8 mouse cellular contexts compared by ENCODE assay signal in the genomic region with DNA sequence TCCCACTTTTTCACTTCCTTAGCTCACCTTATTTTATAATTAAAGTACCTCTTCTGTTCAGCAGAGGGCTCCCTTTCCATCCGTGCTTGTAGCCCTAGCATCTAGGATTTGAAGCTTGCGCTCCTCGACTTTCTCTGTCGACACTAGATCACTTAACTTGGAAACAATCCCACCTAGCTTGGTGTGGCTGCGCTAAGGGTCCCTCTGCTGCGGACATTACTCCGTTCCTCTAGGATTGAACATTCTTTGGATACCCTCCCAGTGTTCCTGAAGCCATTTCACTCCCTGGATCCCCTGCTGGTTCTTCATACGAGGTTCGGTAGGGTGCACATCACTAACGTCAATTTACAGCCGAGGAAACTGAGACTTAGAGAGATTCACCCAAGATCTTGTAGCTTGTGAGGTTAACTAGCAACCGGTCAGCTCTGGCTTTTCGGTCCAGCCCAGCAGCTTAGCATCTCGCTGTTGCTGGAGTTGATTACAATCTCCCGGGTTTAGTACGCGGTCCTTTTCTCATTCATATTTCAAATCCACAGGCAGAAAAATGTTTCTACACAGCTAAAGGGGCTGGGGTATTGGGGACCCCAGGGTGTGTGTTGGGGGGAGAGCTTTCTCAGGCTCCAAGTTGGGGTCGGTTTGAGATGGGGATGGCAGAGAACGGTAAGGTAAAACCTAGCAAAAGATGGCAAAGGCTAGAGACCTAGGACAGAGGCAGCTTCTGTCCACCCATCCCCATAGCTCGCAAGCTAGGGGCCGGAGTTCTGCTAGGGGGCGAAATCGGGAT. TPM values are rescaled to one million over a fixed set of nuclear protein-coding genes. Genes with fewer than 3 reads are reported as not detected.
DNase-seq lines count a peak whose midpoint lies in the region; ATAC-seq and TF ChIP-seq lines count a peak whose summit lies in the region.

No protein-coding gene starts in this region.

- peak overlapping the region; percentile 77 for H3K4me2 ChIP-seq in forebrain, embryonic 14.5 days (ENCODE audit: low read length)
- peak overlapping the region; percentile 66 for H3K4me2 ChIP-seq in hindbrain, embryonic 16.5 days (ENCODE audit: low read length)
- H3K4me2 ChIP-seq in stomach, embryonic 15.5 days: peak overlapping the region; percentile 87

- DNase-seq in ES-E14 (ENCODE audit: low read depth, low spot score): peak; percentile 91
- DNase-seq in cerebellum, adult 11-12 months: peak; percentile 30
- peak; percentile 94 for DNase-seq in forebrain, embryonic 14.5 days (ENCODE audit: low spot score)
- peak; percentile 28 to 33 for DNase-seq in left cerebral cortex, adult 18-20 months (ENCODE audit: low spot score in 2 of 2)
- no peak for DNase-seq in spleen, adult 18-20 months

- in situ Hi-C loops in ES-E14 (cut with MboI; ENCODE audit: low sequenced_read_pairs in 2 of 2, unreplicated experiment in 2 of 2): loop anchor here in 1 of 2 experiments (5.0 kb wide), 1 partner anchor 87 kb away; no protein-coding TSS in a partner anchor

- H3K4me3 ChIP-seq in ES-E14 (ENCODE audit: insufficient read depth in 1 of 2, low read depth in 1 of 2, low read length in 2 of 2, poor library complexity in 1 of 2, severe bottlenecking in 1 of 2): peak overlapping the region; percentile 64 to 72
- H3K4me3 ChIP-seq in forebrain, embryonic 14.5 days (ENCODE audit: low read depth, low read length): peak overlapping the region; percentile 87
- peak overlapping the region; percentile 71 for H3K4me3 ChIP-seq in hindbrain, embryonic 16.5 days (ENCODE audit: low read length)
- H3K4me3 ChIP-seq in stomach, embryonic 15.5 days (replicated peaks): peak overlapping the region; percentile 52

- 0 out of 2 replicates have a peak, but pooled peaks cover 2% of the 10 kb centered on the region for H3K27me3 ChIP-seq in forebrain, embryonic 14.5 days (replicated peaks; ENCODE audit: control insufficient read depth, insufficient read depth, low read length)
- H3K27me3 ChIP-seq in hindbrain, embryonic 16.5 days (replicated peaks; ENCODE audit: control insufficient read depth, insufficient read depth, low read length): no peaks in the 10 kb centered on the region
- H3K27me3 ChIP-seq in stomach, embryonic 15.5 days (replicated peaks): peaks cover 39% of the 10 kb centered on the region

- H3K4me1 ChIP-seq in ES-E14 (ENCODE audit: control insufficient read depth in 2 of 2, insufficient read depth in 2 of 2, low read length in 2 of 2, poor library complexity in 1 of 2): peaks cover 0 to 10% of the 10 kb centered on the region in 2 experiments; a peak in 1 of 4 replicates
- H3K4me1 ChIP-seq in forebrain, embryonic 14.5 days (ENCODE audit: control insufficient read depth, insufficient read depth, low read length): peaks cover 8% of the 10 kb centered on the region
- H3K4me1 ChIP-seq in hindbrain, embryonic 16.5 days (ENCODE audit: control insufficient read depth, insufficient read depth, low read depth, low read length): peaks cover 13% of the 10 kb centered on the region
- H3K4me1 ChIP-seq in stomach, embryonic 15.5 days: peaks cover 18% of the 10 kb centered on the region

- H3K27ac ChIP-seq in ES-E14 (ENCODE audit: insufficient read depth, low read depth, low read length, poor library complexity, severe bottlenecking): no peak overlapping the region
- peak overlapping the region; percentile 48; the same call in 1 of the 2 replicates for H3K27ac ChIP-seq in forebrain, embryonic 14.5 days (ENCODE audit: low read depth, low read length)
- no peak overlapping the region for H3K27ac ChIP-seq in hindbrain, embryonic 16.5 days (ENCODE audit: low read depth, low read length)
- no peak overlapping the region for H3K27ac ChIP-seq in stomach, embryonic 15.5 days

- peak; percentile 13; the same call in 1 of the 2 replicates for ATAC-seq in forebrain, embryonic 14.5 days
- peak; percentile 24 for ATAC-seq in hindbrain, embryonic 16.5 days
- ATAC-seq in megakaryocyte-erythroid progenitor cell, adult 5-6 weeks (replicated peaks; ENCODE audit: low FRiP score, low TSS enrichment, poor library complexity, severe bottlenecking): peak; percentile 52; the same call in 1 of the 2 replicates
- ATAC-seq in stomach, embryonic 15.5 days (ENCODE audit: insufficient read depth, low FRiP score, low read depth): peak; percentile 40; the same call in 1 of the 2 replicates

- H3K9me3 ChIP-seq in ES-E14 (ENCODE audit: control insufficient read depth, insufficient read depth, low read depth, low read length): no peaks in the 10 kb centered on the region
- H3K9me3 ChIP-seq in forebrain, embryonic 14.5 days (replicated peaks; ENCODE audit: control insufficient read depth, low read length): no peaks in the 10 kb centered on the region
- no peaks in the 10 kb centered on the region for H3K9me3 ChIP-seq in hindbrain, embryonic 16.5 days (ENCODE audit: control insufficient read depth, low read length)
- H3K9me3 ChIP-seq in stomach, embryonic 15.5 days: no peaks in the 10 kb centered on the region

- H3K36me3 ChIP-seq in ES-E14 (ENCODE audit: control insufficient read depth, insufficient read depth, low read length, poor library complexity, severe bottlenecking): no peaks in the 10 kb centered on the region
- H3K36me3 ChIP-seq in forebrain, embryonic 14.5 days (ENCODE audit: control insufficient read depth, insufficient read depth, low read length): no peaks in the 10 kb centered on the region
- no peaks in the 10 kb centered on the region for H3K36me3 ChIP-seq in hindbrain, embryonic 16.5 days (ENCODE audit: control insufficient read depth, insufficient read depth, low read length)
- no peaks in the 10 kb centered on the region for H3K36me3 ChIP-seq in stomach, embryonic 15.5 days

- WGBS in forebrain, embryonic 14.5 days: under 1% methylated on average over 23 of the region's 23 CpGs
- under 1% methylated on average over 23 of the region's 23 CpGs for WGBS in hindbrain, embryonic 16.5 days
- under 1% methylated on average over 23 of the region's 23 CpGs for WGBS in stomach, embryonic 15.5 days

- no peak overlapping the region for H3K9ac ChIP-seq in ES-E14 (ENCODE audit: insufficient read depth, low read depth, low read length, poor library complexity, severe bottlenecking)
- peak overlapping the region; percentile 95 for H3K9ac ChIP-seq in forebrain, embryonic 14.5 days (ENCODE audit: low read length)
- H3K9ac ChIP-seq in hindbrain, embryonic 16.5 days (ENCODE audit: low read depth, low read length): peak overlapping the region; percentile 77
- no peak overlapping the region for H3K9ac ChIP-seq in stomach, embryonic 15.5 days

TF ChIP-seq in ES-E14, 5 proteins besides CTCF, POLR2A, EP300 and RAD21:
- no peak for TF ChIP-seq CHD2 (IDR thresholded peaks at IDR 0.05; ENCODE audit: low read depth, low read length)
- TF ChIP-seq ZC3H11A (IDR thresholded peaks at IDR 0.05; ENCODE audit: borderline replicate concordance, low read depth, low read length): peak; percentile 74; the same call in 1 of the 2 replicates

RNA-seq across cellular contexts. Expression of a gene that starts 0.4 kb away (rescaled TPM):
- 6.4 and 13.3 TPM in 2 replicates for total RNA-seq in ES-E14 (2012; rRNA removed)
- 10.5 and 13.7 TPM in 2 replicates for polyA plus RNA-seq in forebrain, embryonic 14.5 days (2014; fragmentation: Nextera tagmentation; extraction: Ambion mirVana)
- 15.1 and 18.3 TPM in 2 replicates for polyA plus RNA-seq in hindbrain, embryonic 16.5 days (2015; fragmentation: Nextera tagmentation; extraction: Ambion mirVana)
- 10 to 100 TPM; 12.7 to 16.0 TPM for total RNA-seq in left cerebral cortex, adult 18-20 months (2021)
- not detected in 2 replicates for total RNA-seq in megakaryocyte-erythroid progenitor cell, adult 5-6 weeks (2014; fragmentation: Nextera tagmentation)
- total RNA-seq in megakaryocyte-erythroid progenitor cell, adult 5-6 weeks (2017): not detected in 2 replicates
- polyA plus RNA-seq in stomach, embryonic 15.5 days (2015; fragmentation: Nextera tagmentation; extraction: Ambion mirVana): 6.6 and 7.0 TPM in 2 replicates

RNA-seq across cellular contexts. Expression of a gene that starts 49.9 kb away (rescaled TPM):
- 18.6 and 20.3 TPM in 2 replicates for total RNA-seq in ES-E14 (2012; rRNA removed)
- 5.9 and 7.2 TPM in 2 replicates for polyA plus RNA-seq in forebrain, embryonic 14.5 days (2014; fragmentation: Nextera tagmentation; extraction: Ambion mirVana)
- 12.8 and 15.4 TPM in 2 replicates for polyA plus RNA-seq in hindbrain, embryonic 16.5 days (2015; fragmentation: Nextera tagmentation; extraction: Ambion mirVana)
- total RNA-seq in left cerebral cortex, adult 18-20 months (2021): 1 to 10 TPM; 3.1 to 3.5 TPM
- 2.5 and 4.7 TPM in 2 replicates for total RNA-seq in megakaryocyte-erythroid progenitor cell, adult 5-6 weeks (2014; fragmentation: Nextera tagmentation)
- total RNA-seq in megakaryocyte-erythroid progenitor cell, adult 5-6 weeks (2017): 2.3 TPM in 1 of 2 replicates, not detected in the other
- polyA plus RNA-seq in stomach, embryonic 15.5 days (2015; fragmentation: Nextera tagmentation; extraction: Ambion mirVana): 53.8 and 64.4 TPM in 2 replicates

Comparison
In these comparisons a context has a peak if more than half of its experiments do, and no peak if none do; other contexts are left out.
1. DNase-seq: peak in ES-E14 (single experiment), cerebellum, adult 11-12 months (single experiment), forebrain, embryonic 14.5 days (single experiment) and left cerebral cortex, adult 18-20 months (2 of 2); none in spleen, adult 18-20 months (0 of 2).
2. H3K9ac ChIP-seq: peak in forebrain, embryonic 14.5 days (single experiment) and hindbrain, embryonic 16.5 days (single experiment); none in ES-E14 (single experiment) and stomach, embryonic 15.5 days (single experiment).
3. Peak in every context shown above with its lines, with median percentiles within 50 percentile points of each other: H3K4me3 ChIP-seq, ATAC-seq and H3K4me2 ChIP-seq.